Mouse (Mus musculus): ENCODE results near the gene 4930404H24Rik.

DNA sequence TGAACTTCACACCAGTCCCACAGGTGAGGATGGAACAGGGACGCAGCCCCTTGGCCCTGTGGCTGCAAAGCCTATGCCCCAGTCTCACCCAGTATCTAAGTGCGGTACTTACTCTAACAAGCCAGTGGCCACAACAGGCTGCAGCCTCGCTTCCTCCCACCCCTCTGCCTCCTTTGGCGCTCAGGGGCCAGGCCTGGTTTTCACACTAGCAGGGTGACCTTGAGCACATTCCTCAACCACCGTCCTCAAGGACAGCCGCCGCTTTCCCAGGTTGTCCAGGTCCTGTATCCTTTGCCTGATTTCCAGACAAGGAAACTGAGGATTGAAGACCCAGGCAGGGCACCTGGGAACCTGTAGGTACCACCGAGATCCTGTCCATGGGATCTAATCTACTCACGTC is 30.6 kb downstream of the 4930404H24Rik start:
- TF ChIP-seq CTCF (IDR thresholded peaks at IDR 0.05): no peak
- no peak for TF ChIP-seq EP300 (IDR thresholded peaks at IDR 0.05)

All from lung, postnatal 0 days (tissue).